Mouse (Mus musculus) right cerebral cortex, adult 2 months (tissue): Measurements from ENCODE around the gene Ntmt1.
A peak's percentile ranks its signal among the peaks of the same experiment; 100 is the strongest.

Experiments
- DNase-seq, 2 experiments: peaks; one replicate each; pipeline ENCODE4 v3.0.0; 2021 to 2022; ENCODE audit warnings: low spot score in 2 of 2

The Ntmt1 gene

DNA sequence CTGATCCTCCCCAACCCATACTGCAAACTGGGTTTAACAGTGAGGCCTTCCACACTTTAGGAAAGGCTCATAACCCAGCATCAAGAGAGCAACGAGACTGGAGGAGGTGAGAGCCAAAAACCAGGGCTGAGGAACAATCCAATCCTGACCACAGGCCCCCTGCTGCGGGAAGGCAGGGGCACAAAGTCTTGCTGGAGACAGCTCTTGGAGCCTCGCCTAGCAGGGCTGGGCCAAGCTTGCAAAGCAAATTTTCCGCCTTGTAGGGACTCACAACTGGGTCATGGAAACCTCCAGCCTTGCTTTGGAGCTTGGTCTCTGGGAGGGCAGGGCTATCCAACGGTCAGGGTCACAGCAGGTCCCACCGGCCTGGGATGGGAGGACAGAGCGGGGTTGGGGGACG, 63.2 kb downstream of the Ntmt1 start:
- peak in 1 of 2 experiments; percentile 27 for DNase-seq
